8 mouse cellular contexts compared by ENCODE assay signal in the genomic region with DNA sequence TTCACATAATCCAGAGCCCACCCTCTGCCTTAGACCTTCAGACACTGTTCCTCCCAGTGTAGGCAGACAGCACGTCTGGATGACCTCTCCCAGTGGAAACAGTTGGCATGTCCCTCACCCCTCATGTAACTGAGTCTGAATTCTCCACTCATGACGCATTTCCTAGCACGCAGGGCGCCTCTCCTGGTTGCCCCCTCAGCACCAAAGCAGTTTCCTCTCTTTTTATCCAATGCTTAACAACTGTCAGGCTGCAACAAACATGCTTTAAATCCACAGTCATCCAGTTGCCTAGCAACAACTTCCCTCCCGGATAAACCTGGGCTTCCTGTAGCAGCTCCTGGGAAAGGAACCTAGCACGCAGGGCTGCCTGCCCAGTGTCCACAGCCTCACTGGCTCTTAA. TPM values are rescaled to one million over a fixed set of nuclear protein-coding genes. Genes with fewer than 3 reads are reported as not detected.
DNase-seq lines count a peak whose midpoint lies in the region; ATAC-seq lines count a peak whose summit lies in the region.

No protein-coding gene starts in this region.

- no peak overlapping the region for H3K4me3 ChIP-seq in intestine, embryonic 16.5 days (ENCODE audit: low read length)
- no peak overlapping the region for H3K4me3 ChIP-seq in liver, embryonic 12.5 days
- H3K4me3 ChIP-seq in neural tube, embryonic 15.5 days (replicated peaks), result no peak overlapping the region

- 40% methylated on average over 6 of the region's 6 CpGs for WGBS in intestine, embryonic 16.5 days
- 35% methylated on average over 6 of the region's 6 CpGs for WGBS in liver, embryonic 12.5 days (ENCODE audit: insufficient replicate concordance)
- 20% methylated on average over 6 of the region's 6 CpGs for WGBS in neural tube, embryonic 15.5 days

- no peaks in the 10 kb centered on the region for H3K27me3 ChIP-seq in intestine, embryonic 16.5 days (replicated peaks; ENCODE audit: control insufficient read depth, insufficient read depth, low read length)
- no peaks in the 10 kb centered on the region for H3K27me3 ChIP-seq in liver, embryonic 12.5 days (replicated peaks)
- H3K27me3 ChIP-seq in neural tube, embryonic 15.5 days (replicated peaks), result no peaks in the 10 kb centered on the region

- H3K36me3 ChIP-seq in intestine, embryonic 16.5 days (ENCODE audit: control insufficient read depth, insufficient read depth, low read length), result no peaks in the 10 kb centered on the region
- no peaks in the 10 kb centered on the region for H3K36me3 ChIP-seq in liver, embryonic 12.5 days
- H3K36me3 ChIP-seq in neural tube, embryonic 15.5 days, result no peaks in the 10 kb centered on the region

- ATAC-seq in frontal cortex, adult (ENCODE audit: low TSS enrichment), result peak; percentile 88
- ATAC-seq in intestine, embryonic 16.5 days, result peak; percentile 50
- ATAC-seq in liver, embryonic 12.5 days, result peak; percentile 18; the same call in 1 of the 2 replicates
- peak; percentile 69; the same call in 1 of the 2 replicates for ATAC-seq in neural tube, embryonic 15.5 days (ENCODE audit: low FRiP score)

- H3K27ac ChIP-seq in intestine, embryonic 16.5 days (ENCODE audit: low read length), result 0 out of 2 replicates have a peak overlapping the region, but pooled peaks have one; percentile 11
- H3K27ac ChIP-seq in liver, embryonic 12.5 days, result no peak overlapping the region
- H3K27ac ChIP-seq in neural tube, embryonic 15.5 days (replicated peaks), result peak overlapping the region; percentile 2; the same call in 1 of the 2 replicates

- H3K9ac ChIP-seq in intestine, embryonic 16.5 days (ENCODE audit: low read depth, low read length), result no peak overlapping the region
- no peak overlapping the region for H3K9ac ChIP-seq in liver, embryonic 12.5 days
- H3K9ac ChIP-seq in neural tube, embryonic 15.5 days (replicated peaks), result no peak overlapping the region

- peak; percentile 31 for DNase-seq in retina, postnatal 1 day
- DNase-seq in retina, embryonic 14.5 days (ENCODE audit: low spot score), result no peak
- DNase-seq in urinary bladder, postnatal 4 days (ENCODE audit: low spot score in 2 of 2), result no peak
- DNase-seq in thymus, postnatal 10 days (ENCODE audit: low spot score in 2 of 2), result no peak

- H3K4me2 ChIP-seq in intestine, embryonic 16.5 days (ENCODE audit: low read depth, low read length), result no peak overlapping the region
- H3K4me2 ChIP-seq in liver, embryonic 12.5 days, result no peak overlapping the region
- H3K4me2 ChIP-seq in neural tube, embryonic 15.5 days, result no peak overlapping the region

- no peaks in the 10 kb centered on the region for H3K9me3 ChIP-seq in intestine, embryonic 16.5 days (ENCODE audit: control insufficient read depth, low read length)
- H3K9me3 ChIP-seq in liver, embryonic 12.5 days (replicated peaks), result no peaks in the 10 kb centered on the region
- H3K9me3 ChIP-seq in neural tube, embryonic 15.5 days (replicated peaks), result no peaks in the 10 kb centered on the region

- H3K4me1 ChIP-seq in intestine, embryonic 16.5 days (ENCODE audit: control insufficient read depth, insufficient read depth, low read length), result peaks cover 18% of the 10 kb centered on the region
- H3K4me1 ChIP-seq in liver, embryonic 12.5 days, result 0 out of 2 replicates have a peak, but pooled peaks cover 12% of the 10 kb centered on the region
- peaks cover 23% of the 10 kb centered on the region for H3K4me1 ChIP-seq in neural tube, embryonic 15.5 days

RNA-seq across cellular contexts. Expression of a gene that starts 33.9 kb away (rescaled TPM):
- polyA plus RNA-seq in intestine, embryonic 16.5 days (2015; fragmentation: Nextera tagmentation; extraction: Ambion mirVana), result 0.70 and 0.83 TPM in 2 replicates
- 1.2 and 1.3 TPM in 2 replicates for polyA plus RNA-seq in liver, embryonic 12.5 days (2016; fragmentation: Nextera tagmentation; extraction: Ambion mirVana)
- polyA plus RNA-seq in neural tube, embryonic 15.5 days (2015; fragmentation: Nextera tagmentation; extraction: Ambion mirVana), result 0.97 and 1.0 TPM in 2 replicates

Comparison
In these comparisons a context has a peak if more than half of its experiments do, and no peak if none do; other contexts are left out.
1. ATAC-seq: peak in every context shown above with its lines; median percentile 88 in frontal cortex, adult; 69 in neural tube, embryonic 15.5 days; 50 in intestine, embryonic 16.5 days; 18 in liver, embryonic 12.5 days.